Mouse (Mus musculus): ENCODE measurements around the gene Mef2b. TPM values are rescaled to one million over a fixed set of nuclear protein-coding genes. Genes with fewer than 3 reads are reported as not detected.
A peak's percentile ranks its signal among the peaks of the same experiment; 100 is the strongest.

Gene Mef2b
- total RNA-seq, 1 experiment from 2014 or later: 0.70 TPM

DNA sequence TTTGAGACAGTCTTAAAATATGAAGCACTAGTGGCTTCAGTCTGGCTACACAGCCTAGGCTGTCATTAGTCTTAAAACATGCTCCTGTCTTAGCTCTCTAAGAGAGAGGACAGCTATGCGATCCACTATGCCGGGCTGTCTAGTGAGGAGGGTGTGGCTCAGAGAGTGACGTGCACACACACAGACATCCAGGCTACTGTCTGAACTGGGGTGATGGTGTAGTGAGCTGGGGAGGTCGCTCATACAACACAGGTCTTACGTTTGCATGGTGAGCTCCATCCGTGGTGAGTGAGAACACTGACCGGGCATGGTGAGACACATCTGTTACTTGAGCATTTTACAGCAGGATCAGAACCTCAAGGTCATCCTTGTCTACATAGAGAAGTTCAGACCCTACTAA, 31.7 kb downstream of the Mef2b start:
- no peak for ATAC-seq (ENCODE audit: extremely low read depth, insufficient number of reproducible peaks, low FRiP score, poor library complexity, severe bottlenecking)

GRCm38 (mm10) chr8:70172043-70172681, 32.7 kb downstream of the Mef2b start, which contains the start of gene Tmem161a:
Tmem161a (plus strand) TSS chr8:70172356.
- ATAC-seq (ENCODE audit: extremely low read depth, insufficient number of reproducible peaks, low FRiP score, poor library complexity, severe bottlenecking): peak; percentile 95

GRCm38 (mm10) chr8:70173320-70173719, 33.8 kb downstream of the Mef2b start:
- no peak for ATAC-seq (ENCODE audit: extremely low read depth, insufficient number of reproducible peaks, low FRiP score, poor library complexity, severe bottlenecking)

- ATAC-seq (ENCODE audit: extremely low read depth, insufficient number of reproducible peaks, low FRiP score, poor library complexity, severe bottlenecking): no peak
These were observed 34.6 kb downstream of the Mef2b start for GRCm38 (mm10) chr8:70174079-70174478.

- no peak for ATAC-seq (ENCODE audit: extremely low read depth, insufficient number of reproducible peaks, low FRiP score, poor library complexity, severe bottlenecking)
These were observed 38.7 kb downstream of the Mef2b start for GRCm38 (mm10) chr8:70178231-70178630.

- ATAC-seq (ENCODE audit: extremely low read depth, insufficient number of reproducible peaks, low FRiP score, poor library complexity, severe bottlenecking): no peak
These were observed 39.6 kb downstream of the Mef2b start for GRCm38 (mm10) chr8:70179082-70179481.

DNA sequence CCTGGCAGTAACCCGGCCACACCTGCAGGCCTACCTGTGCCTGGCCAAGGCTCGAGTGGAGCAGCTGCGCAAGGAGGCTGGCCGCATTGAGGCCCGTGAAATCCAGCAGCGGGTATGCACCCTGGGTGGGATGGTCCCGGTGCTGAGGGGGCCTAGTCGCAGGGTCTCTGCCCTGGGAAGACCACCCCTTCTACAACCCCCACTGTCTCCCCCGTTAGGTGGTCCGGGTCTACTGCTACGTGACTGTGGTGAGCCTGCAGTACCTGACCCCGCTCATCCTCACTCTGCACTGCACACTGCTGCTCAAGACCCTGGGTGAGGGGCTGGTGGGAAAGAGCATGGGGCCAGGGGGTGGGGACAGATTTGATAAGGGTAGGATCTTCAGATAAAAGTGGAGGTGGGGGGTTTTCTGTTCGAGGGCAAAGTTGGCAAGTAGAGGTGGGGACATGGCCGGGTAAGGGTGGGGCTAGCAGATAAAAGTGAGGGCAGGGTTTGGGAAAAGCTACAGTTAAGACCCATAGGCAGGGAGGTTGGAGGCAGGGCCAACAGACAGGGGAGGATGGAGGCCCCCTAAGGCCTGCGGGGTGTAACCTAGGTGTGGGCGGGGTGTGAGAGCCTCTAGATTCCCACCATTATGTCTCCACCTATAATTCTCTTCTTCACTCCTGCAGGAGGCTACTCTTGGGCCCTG, 41.8 kb downstream of the Mef2b start:
- no peak for ATAC-seq (ENCODE audit: extremely low read depth, insufficient number of reproducible peaks, low FRiP score, poor library complexity, severe bottlenecking)

- ATAC-seq (ENCODE audit: extremely low read depth, insufficient number of reproducible peaks, low FRiP score, poor library complexity, severe bottlenecking): no peak
These were observed 42.4 kb downstream of the Mef2b start for GRCm38 (mm10) chr8:70181903-70182252.

DNA sequence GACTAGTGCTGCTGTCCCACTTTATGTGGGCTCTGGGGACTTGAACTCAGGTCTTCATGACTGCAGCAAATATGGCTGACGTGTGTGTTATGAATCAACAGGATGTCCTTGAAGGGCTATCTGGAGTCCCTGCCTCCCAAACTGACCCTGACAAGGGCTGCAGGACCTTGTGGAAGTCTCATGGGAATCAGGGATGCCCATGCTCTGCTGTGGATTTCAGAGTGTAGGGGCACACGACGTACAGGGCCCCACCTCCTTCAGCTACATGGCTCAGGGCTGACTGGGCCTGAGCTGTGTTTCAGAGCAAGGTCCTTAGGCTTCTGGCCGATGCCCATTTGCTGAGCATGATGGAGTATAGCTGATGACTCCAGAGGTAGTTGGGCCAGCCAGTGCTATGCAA, 43.7 kb downstream of the Mef2b start:
- no peak for ATAC-seq (ENCODE audit: extremely low read depth, insufficient number of reproducible peaks, low FRiP score, poor library complexity, severe bottlenecking)

- no peak for ATAC-seq (ENCODE audit: extremely low read depth, insufficient number of reproducible peaks, low FRiP score, poor library complexity, severe bottlenecking)
These were observed 49.2 kb downstream of the Mef2b start for GRCm38 (mm10) chr8:70188707-70189106.

DNA sequence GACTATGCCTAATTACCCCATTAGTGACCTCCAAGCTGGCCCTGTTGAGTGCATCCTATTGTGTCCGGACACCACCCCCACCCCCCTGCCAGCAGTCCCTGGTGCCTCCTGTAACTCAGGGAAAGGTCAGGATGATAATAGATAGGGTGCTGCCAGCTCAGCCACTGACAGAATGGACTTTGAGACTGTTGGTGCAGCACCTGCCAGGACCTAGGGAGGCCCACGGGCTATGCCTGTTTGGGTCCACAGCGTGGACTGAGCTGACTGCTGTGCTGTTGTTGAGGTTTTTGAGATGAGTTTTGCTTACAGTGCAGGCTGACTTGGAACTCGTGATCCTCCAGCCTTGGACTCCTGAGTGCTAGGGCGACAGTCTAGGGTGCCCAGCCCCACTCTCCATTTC, 53.7 kb downstream of the Mef2b start:
- no peak for ATAC-seq (ENCODE audit: extremely low read depth, insufficient number of reproducible peaks, low FRiP score, poor library complexity, severe bottlenecking)

- no peak for ATAC-seq (ENCODE audit: extremely low read depth, insufficient number of reproducible peaks, low FRiP score, poor library complexity, severe bottlenecking)
These were observed 54.7 kb downstream of the Mef2b start for GRCm38 (mm10) chr8:70194191-70194590.

DNA sequence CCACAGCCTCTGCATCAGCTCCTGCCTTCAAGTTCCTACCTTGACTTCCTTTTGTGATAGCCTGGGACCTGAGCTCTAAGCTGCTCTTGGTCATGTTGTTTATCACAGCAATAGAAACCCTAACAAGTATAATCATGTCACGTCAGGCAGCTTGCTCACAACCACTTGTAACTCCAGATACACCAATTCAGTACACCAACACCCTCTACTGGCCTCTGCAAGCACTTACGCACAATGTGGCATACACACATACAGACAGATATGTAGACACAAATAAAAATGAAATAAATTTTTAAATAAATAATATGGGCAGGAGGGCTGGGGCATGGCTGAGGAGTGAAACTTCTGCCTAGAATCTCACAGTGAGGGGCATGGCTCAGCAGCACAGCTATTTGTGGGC, 56.3 kb downstream of the Mef2b start:
- no peak for ATAC-seq (ENCODE audit: extremely low read depth, insufficient number of reproducible peaks, low FRiP score, poor library complexity, severe bottlenecking)

- no peak for ATAC-seq (ENCODE audit: extremely low read depth, insufficient number of reproducible peaks, low FRiP score, poor library complexity, severe bottlenecking)
These were observed 58.1 kb downstream of the Mef2b start for GRCm38 (mm10) chr8:70197603-70198002.

GRCm38 (mm10) chr8:70200098-70200681, 60.7 kb downstream of the Mef2b start:
- ATAC-seq (ENCODE audit: extremely low read depth, insufficient number of reproducible peaks, low FRiP score, poor library complexity, severe bottlenecking): 0 out of 2 replicates have a peak, but pooled peaks have one; percentile 18

GRCm38 (mm10) chr8:70201417-70201816, 61.9 kb downstream of the Mef2b start:
- no peak for ATAC-seq (ENCODE audit: extremely low read depth, insufficient number of reproducible peaks, low FRiP score, poor library complexity, severe bottlenecking)

DNA sequence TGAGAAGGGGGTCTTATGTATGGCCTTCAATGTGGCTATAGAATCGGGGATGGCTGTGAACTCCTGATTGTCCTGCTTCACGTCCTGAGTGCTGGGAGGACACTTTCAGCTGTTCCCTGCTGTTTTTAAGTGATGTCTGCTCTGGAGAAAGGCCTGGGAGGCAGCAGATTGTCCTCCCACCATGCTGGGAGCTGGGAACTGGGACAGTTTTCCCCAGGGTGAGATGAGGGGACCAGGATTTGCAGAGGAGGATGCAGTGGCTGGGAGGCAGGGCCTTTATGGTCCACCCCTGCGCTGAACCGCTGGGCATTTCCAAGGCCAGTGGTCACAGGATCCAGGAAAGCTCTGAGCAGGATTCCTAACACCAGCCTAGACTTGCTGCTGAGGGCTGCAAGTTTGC, 63.6 kb downstream of the Mef2b start:
- ATAC-seq (ENCODE audit: extremely low read depth, insufficient number of reproducible peaks, low FRiP score, poor library complexity, severe bottlenecking): no peak

DNA sequence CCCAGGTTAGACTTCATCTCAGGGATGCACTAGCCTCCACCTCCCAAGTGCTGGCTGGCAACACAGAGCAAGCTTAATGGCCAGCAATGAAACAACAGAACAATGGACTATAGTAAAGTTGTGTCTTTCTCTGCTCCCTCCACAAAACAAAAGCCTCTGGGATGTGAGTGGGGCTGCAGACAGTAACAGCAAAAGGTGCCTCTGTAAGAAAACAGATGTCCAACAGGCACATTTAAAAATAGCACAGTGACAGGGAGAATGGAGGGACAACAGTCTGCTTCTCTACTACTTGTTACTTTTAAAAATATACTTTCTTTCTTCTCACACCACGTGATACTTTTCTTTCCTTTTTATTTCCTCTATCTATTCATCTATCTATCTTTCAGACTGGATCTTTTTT, 65.2 kb downstream of the Mef2b start:
- ATAC-seq (ENCODE audit: extremely low read depth, insufficient number of reproducible peaks, low FRiP score, poor library complexity, severe bottlenecking): no peak

GRCm38 (mm10) chr8:70208130-70208529, 68.6 kb downstream of the Mef2b start:
- no peak for ATAC-seq (ENCODE audit: extremely low read depth, insufficient number of reproducible peaks, low FRiP score, poor library complexity, severe bottlenecking)

- no peak for ATAC-seq (ENCODE audit: extremely low read depth, insufficient number of reproducible peaks, low FRiP score, poor library complexity, severe bottlenecking)
These were observed 71.0 kb downstream of the Mef2b start for GRCm38 (mm10) chr8:70210538-70210937.

Data from neutrophil, adult 5-6 weeks (primary cell).